Mouse (Mus musculus) thymus, adult 2 months (tissue): ENCODE measurements around the gene Atraid.

Experiments used
- CTCF ChIP-seq: fragments of 200-500 bp; IDR thresholded peaks from 2 replicates; pipeline ENCODE4 v1.5.1; 2012; ENCODE audit warnings: mild to moderate bottlenecking, control low read depth, low read length, moderate library complexity, borderline replicate concordance; ENCODE audit not compliant: control insufficient read depth, poor library complexity, insufficient read depth; ENCODE audit errors: extremely low read depth
- POLR2A ChIP-seq: fragments of 200-500 bp; IDR thresholded peaks from 2 replicates; pipeline ENCODE4 v1.6.1; 2012; ENCODE audit warnings: mild to moderate bottlenecking, low read length, control low read depth, moderate library complexity; ENCODE audit not compliant: control insufficient read depth, poor library complexity, insufficient read depth; ENCODE audit errors: extremely low read depth

DNA sequence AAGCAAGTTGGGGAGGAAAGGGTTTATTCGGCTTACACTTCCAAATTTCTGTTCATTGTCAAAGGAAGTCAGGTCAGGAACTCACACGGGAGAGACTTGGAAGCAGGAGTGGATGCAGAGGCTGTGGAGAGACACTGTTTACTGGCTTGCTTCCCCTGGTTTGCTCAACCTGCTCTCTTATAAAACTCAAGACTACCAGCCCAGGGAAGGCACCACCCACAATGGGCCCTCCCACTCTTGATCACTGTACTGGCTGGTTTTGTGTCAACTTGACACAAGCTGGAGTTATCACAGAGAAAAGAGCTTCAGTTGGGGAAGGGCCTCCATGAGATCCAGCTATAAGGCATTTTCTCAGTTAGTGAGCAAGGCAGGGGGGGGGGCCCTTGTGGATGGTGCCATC is 22.9 kb downstream of the Atraid start:
- no peak for TF ChIP-seq CTCF
- no peak for TF ChIP-seq POLR2A
